Mouse (Mus musculus) CH12.LX (cell line): ENCODE results near the gene Nkx2-3. TPM values are rescaled to one million over a fixed set of nuclear protein-coding genes. Genes with fewer than 3 reads are reported as not detected.

ENCODE experiments used
- DNase-seq: peaks from one replicate; pipeline ENCODE4 v3.0.0-alpha.2; 2013; ENCODE audit errors: extremely low read depth
- H3K27ac ChIP-seq: 2 replicates; pipeline ENCODE4 v1.5.1; 2012; ENCODE audit warnings: low read depth, mild to moderate bottlenecking, control low read depth, moderate library complexity; ENCODE audit not compliant: insufficient read depth
- H3K27me3 ChIP-seq: replicated peaks from 2 replicates; pipeline ENCODE3; 2012; ENCODE audit warnings: inconsistent platforms
- H3K36me3 ChIP-seq, 2 experiments: replicated peaks in 1 of 2; 2 replicates each; pipeline versions ENCODE3 to v1.6.1; 2012; ENCODE audit warnings: inconsistent platforms in 1 of 2, low read length in 1 of 2, mild to moderate bottlenecking in 1 of 2, mixed read lengths in 1 of 2, moderate library complexity in 1 of 2; ENCODE audit not compliant: control insufficient read depth in 1 of 2, insufficient read depth in 1 of 2
- H3K4me1 ChIP-seq, 2 experiments: 2 replicates each; pipeline ENCODE4 v1.6.1; 2012; ENCODE audit warnings: inconsistent platforms in 1 of 2, moderate library complexity in 1 of 2; ENCODE audit not compliant: insufficient read depth in 2 of 2, control insufficient read depth in 1 of 2
- H3K4me2 ChIP-seq: 2 replicates; pipeline ENCODE4 v1.6.1; 2012; ENCODE audit warnings: low read depth, mild to moderate bottlenecking, control low read depth; ENCODE audit not compliant: poor library complexity, insufficient read depth, severe bottlenecking
- H3K4me3 ChIP-seq, 3 experiments: fragments of 150-350 bp in 1 of 3; sonication (generic) in 1 of 3; replicated peaks in 1 of 3; 2 replicates each; pipeline versions ENCODE3 to v1.5.1; 2011 to 2012; ENCODE audit warnings: low read depth in 2 of 3, low read length in 2 of 3, mild to moderate bottlenecking in 2 of 3, moderate library complexity in 2 of 3, control low read depth in 1 of 3, improper control_type of control experiment in 1 of 3, inconsistent platforms in 1 of 3, mixed read lengths in 1 of 3; ENCODE audit not compliant: poor library complexity in 1 of 3
- H3K79me2 ChIP-seq: replicated peaks from 2 replicates; pipeline ENCODE4 v1.6.1; 2012; ENCODE audit warnings: mild to moderate bottlenecking, moderate library complexity; ENCODE audit not compliant: control insufficient read depth, poor library complexity, insufficient read depth, severe bottlenecking; ENCODE audit errors: extremely low read depth
- H3K9ac ChIP-seq: 2 replicates; pipeline ENCODE4 v1.6.1; 2012; ENCODE audit warnings: low read depth, mild to moderate bottlenecking, control low read depth, moderate library complexity; ENCODE audit not compliant: insufficient read depth
- H3K9me3 ChIP-seq: replicated peaks from 2 replicates; pipeline ENCODE3; 2012; ENCODE audit warnings: low read length, inconsistent platforms, mixed read lengths
- CHD1 ChIP-seq: IDR thresholded peaks from 2 replicates; pipeline ENCODE4 v1.6.1; 2012; ENCODE audit warnings: low read depth, low read length, improper control_type of control experiment, inconsistent platforms
- CTCF ChIP-seq, 2 experiments: IDR thresholded peaks in 1 of 2; conservative IDR thresholded peaks in 1 of 2; 2 replicates each; pipeline ENCODE4 v1.5.1; 2011 to 2012; ENCODE audit warnings: low read depth in 2 of 2, low read length in 2 of 2, improper control_type of control experiment in 1 of 2, inconsistent platforms in 1 of 2, mild to moderate bottlenecking in 1 of 2, moderate library complexity in 1 of 2
- GABPA ChIP-seq: IDR thresholded peaks from 2 replicates; pipeline ENCODE4 v1.6.1; 2012; ENCODE audit warnings: low read depth, low read length, improper control_type of control experiment, inconsistent platforms; ENCODE audit not compliant: insufficient replicate concordance
- HCFC1 ChIP-seq: IDR thresholded peaks from 2 replicates; pipeline ENCODE4 v1.6.1; 2012; ENCODE audit warnings: low read depth, mild to moderate bottlenecking, inconsistent platforms, low read length, improper control_type of control experiment
- IRF4 ChIP-seq: IDR thresholded peaks from 2 replicates; pipeline ENCODE4 v1.6.1; 2014; ENCODE audit warnings: low read depth, mild to moderate bottlenecking, inconsistent platforms, low read length, improper control_type of control experiment
- KAT2A ChIP-seq: IDR thresholded peaks from 2 replicates; pipeline ENCODE4 v1.6.1; 2012; ENCODE audit warnings: low read length, improper control_type of control experiment, inconsistent platforms; ENCODE audit not compliant: insufficient replicate concordance
- MAFK ChIP-seq: IDR thresholded peaks from 2 replicates; pipeline ENCODE4 v1.6.1; 2011; ENCODE audit warnings: low read length, improper control_type of control experiment; ENCODE audit not compliant: insufficient replicate concordance
- MAX ChIP-seq: IDR thresholded peaks from 2 replicates; pipeline ENCODE4 v1.6.1; 2011; ENCODE audit warnings: low read length, improper control_type of control experiment
- MXI1 ChIP-seq: IDR thresholded peaks from 2 replicates; pipeline ENCODE4 v1.6.1; 2011; ENCODE audit warnings: mild to moderate bottlenecking, low read depth, low read length, improper control_type of control experiment
- PAX5 ChIP-seq: IDR thresholded peaks from 2 replicates; pipeline ENCODE4 v1.6.1; 2012; ENCODE audit warnings: low read length, inconsistent platforms, mixed read lengths
- RCOR1 ChIP-seq: conservative IDR thresholded peaks from 2 replicates; pipeline ENCODE4 v1.6.1; 2012; ENCODE audit warnings: low read depth, mild to moderate bottlenecking, inconsistent platforms, low read length, improper control_type of control experiment
- SIN3A ChIP-seq: IDR thresholded peaks from 2 replicates; pipeline ENCODE4 v1.6.1; 2012; ENCODE audit warnings: low read length, improper control_type of control experiment, inconsistent platforms
- USF2 ChIP-seq: conservative IDR thresholded peaks from 2 replicates; pipeline ENCODE4 v1.6.1; 2011; ENCODE audit warnings: low read depth, low read length, improper control_type of control experiment
- ZMIZ1 ChIP-seq: IDR thresholded peaks from 2 replicates; pipeline ENCODE4 v1.6.1; 2012; ENCODE audit warnings: low read depth, mild to moderate bottlenecking, inconsistent platforms, low read length, improper control_type of control experiment
- dilution Hi-C: fragments of 300-500 bp; cut with MboI; formaldehyde crosslinking; loops from 2 replicates; pipeline ENCODE4 v1.14.3; 2020; ENCODE audit warnings: low sequenced_read_pairs; ENCODE audit not compliant: extremely low pct_unique_long_range_greater_than_20kb, extremely low pct_ligation_motif_present
- in situ Hi-C: fragments of 300-500 bp; cut with MboI; formaldehyde crosslinking; loops from 3 replicates; pipeline ENCODE4 v1.14.3; 2019; ENCODE audit warnings: low sequenced_read_pairs, low pct_ligation_motif_present, low pct_unique_long_range_greater_than_20kb, mixed read lengths
- polyA plus RNA-seq: library from polyadenylated mRNA; unstranded; fragments of >175 nt; gene quantifications from 2 replicates; pipeline ENCODE4 v1.2.1, GENCODE M21; 2012; ENCODE audit warnings: low read depth; ENCODE audit not compliant: insufficient read length
- total RNA-seq, 2 experiments: library from RNA; depleted of rRNA; stranded (reverse); fragments of 300-350 nt in 1 of 2; fragments of >200 nt in 1 of 2; gene quantifications; 2 replicates each; pipeline ENCODE4 v1.2.3; 2012 to 2014

Gene Nkx2-3
- total and polyA plus RNA-seq, 3 experiments, result not detected

- peaks cover 11 to 42% of the 10 kb centered on the region in 2 experiments for H3K4me1 ChIP-seq
- dilution Hi-C loops, result no loop called here
- in situ Hi-C loops, result loop anchor here (5.0 kb wide), 1 partner anchor 33 kb away; no protein-coding TSS in a partner anchor
- H3K4me3 ChIP-seq, result no peak overlapping the region
- H3K36me3 ChIP-seq, result peaks cover 17 to 42% of the 10 kb centered on the region in 2 experiments
- H3K79me2 ChIP-seq, result no peaks in the 10 kb centered on the region
- TF ChIP-seq IRF4, result no peak
- no peak for TF ChIP-seq SIN3A
- TF ChIP-seq CHD1, result no peak
- no peak for TF ChIP-seq MXI1
- TF ChIP-seq USF2, result no peak
- TF ChIP-seq MAX, result no peak
- no peak for TF ChIP-seq RCOR1
- TF ChIP-seq HCFC1, result no peak
- no peak for TF ChIP-seq KAT2A
- no peak for TF ChIP-seq ZMIZ1
- no peaks in the 10 kb centered on the region for H3K9me3 ChIP-seq
- H3K9ac ChIP-seq, result no peak overlapping the region
- H3K4me2 ChIP-seq, result no peak overlapping the region
- H3K27me3 ChIP-seq, result no peaks in the 10 kb centered on the region
- no peak overlapping the region for H3K27ac ChIP-seq
- no peak for DNase-seq
Observed at GRCm38 (mm10) chr19:43660774-43661173, 48.6 kb downstream of the Nkx2-3 start.

GRCm38 (mm10) chr19:43662176-43662967 lies 50.2 kb downstream of the Nkx2-3 start:
- peaks cover 23 to 56% of the 10 kb centered on the region in 2 experiments for H3K36me3 ChIP-seq
- H3K4me3 ChIP-seq, result no peak overlapping the region
- TF ChIP-seq GABPA, result no peak
- TF ChIP-seq IRF4, result no peak
- TF ChIP-seq CTCF (conservative IDR thresholded peaks at IDR 0.05 in 1 of 2, IDR thresholded peaks at IDR 0.05 in 1 of 2; ENCODE audit: low read depth in 2 of 2, low read length in 2 of 2), result peak in 1 of 2 experiments; percentile 28; a peak in 2 of 4 replicates
- TF ChIP-seq PAX5, result no peak
- TF ChIP-seq MAFK, result no peak
- no peak for TF ChIP-seq MAX
- H3K4me2 ChIP-seq, result no peak overlapping the region
- H3K9ac ChIP-seq, result no peak overlapping the region
- DNase-seq, result no peak
- no peaks in the 10 kb centered on the region for H3K27me3 ChIP-seq
- in situ Hi-C loops, result loop anchor here (5.0 kb wide), 1 partner anchor 35 kb away; no protein-coding TSS in a partner anchor
- H3K79me2 ChIP-seq, result no peaks in the 10 kb centered on the region
- no peak overlapping the region for H3K27ac ChIP-seq
- H3K4me1 ChIP-seq, result peaks cover 11 to 53% of the 10 kb centered on the region in 2 experiments
- dilution Hi-C loops, result no loop called here
- H3K9me3 ChIP-seq, result no peaks in the 10 kb centered on the region
